Mouse (Mus musculus): ENCODE results near the gene Chrna9. TPM values are rescaled to one million over a fixed set of nuclear protein-coding genes. Genes with fewer than 3 reads are reported as not detected.
A peak's percentile ranks its signal among the peaks of the same experiment; 100 is the strongest.

Gene Chrna9
- polyA plus RNA-seq, 1 experiment from 2014 or later, result not detected

GRCm38 (mm10) chr5:65950679-65951512, 16.2 kb downstream of the Chrna9 start:
- Histone ChIP-seq H3K4me1 (peaks cover 26% of the 10 kb centered on the region), H3K4me3 (peak overlapping the region; percentile 5; the same call in 1 of the 2 replicates), H3K9ac (replicated peaks) (0 out of 2 replicates have a peak overlapping the region, but pooled peaks have one; percentile 15), H3K27me3 (no peaks in the 10 kb centered on the region), H3K27ac (replicated peaks) (peak overlapping the region; percentile 86), H3K36me3 (no peaks in the 10 kb centered on the region), H3K4me2 (replicated peaks) (peak overlapping the region; percentile 36), H3K9me3 (no peaks in the 10 kb centered on the region)
- 31% methylated on average over 18 of the region's 18 CpGs for WGBS
- peak; percentile 77 for ATAC-seq (replicated peaks)

- no peak overlapping the region for H3K4me3 ChIP-seq
- no peaks in the 10 kb centered on the region for H3K36me3 ChIP-seq
- H3K4me1 ChIP-seq, result peaks cover 26% of the 10 kb centered on the region
- no peak; the same call in 1 of the 2 replicates for ATAC-seq (replicated peaks)
- H3K27me3 ChIP-seq, result no peaks in the 10 kb centered on the region
- H3K9ac ChIP-seq (replicated peaks), result no peak overlapping the region
- H3K27ac ChIP-seq (replicated peaks), result peak overlapping the region; percentile 86
- WGBS, result 75% methylated on average over 4 of the region's 4 CpGs
- H3K9me3 ChIP-seq, result no peaks in the 10 kb centered on the region
- H3K4me2 ChIP-seq (replicated peaks), result no peak overlapping the region
Measured at GRCm38 (mm10) chr5:65951513-65951909, 16.8 kb downstream of the Chrna9 start.

GRCm38 (mm10) chr5:65954130-65955080, 19.7 kb downstream of the Chrna9 start:
- H3K27me3 ChIP-seq, result no peaks in the 10 kb centered on the region
- no peak overlapping the region for H3K4me3 ChIP-seq
- H3K27ac ChIP-seq (replicated peaks), result peak overlapping the region; percentile 61
- H3K4me1 ChIP-seq, result peaks cover 26% of the 10 kb centered on the region
- no peaks in the 10 kb centered on the region for H3K9me3 ChIP-seq
- ATAC-seq (replicated peaks), result no peak
- no peak overlapping the region for H3K4me2 ChIP-seq (replicated peaks)
- WGBS, result 94% methylated on average over 16 of the region's 16 CpGs
- no peak overlapping the region for H3K9ac ChIP-seq (replicated peaks)
- no peaks in the 10 kb centered on the region for H3K36me3 ChIP-seq

GRCm38 (mm10) chr5:65955343-65956143, 20.8 kb downstream of the Chrna9 start:
- 35% methylated on average over 23 of the region's 23 CpGs for WGBS
- peak overlapping the region; percentile 34 for H3K4me3 ChIP-seq
- ATAC-seq (replicated peaks), result peak; percentile 53
- no peaks in the 10 kb centered on the region for H3K9me3 ChIP-seq
- no peaks in the 10 kb centered on the region for H3K36me3 ChIP-seq
- no peak overlapping the region for H3K9ac ChIP-seq (replicated peaks)
- peak overlapping the region; percentile 61 for H3K27ac ChIP-seq (replicated peaks)
- H3K4me2 ChIP-seq (replicated peaks), result peak overlapping the region; percentile 43
- no peaks in the 10 kb centered on the region for H3K27me3 ChIP-seq
- H3K4me1 ChIP-seq, result peaks cover 16% of the 10 kb centered on the region

GRCm38 (mm10) chr5:65956144-65957008, 21.7 kb downstream of the Chrna9 start:
- Histone ChIP-seq H3K4me3 (peak overlapping the region; percentile 34), H3K4me1 (peaks cover 12% of the 10 kb centered on the region; the same call in 1 of the 2 replicates), H3K36me3 (no peaks in the 10 kb centered on the region), H3K9ac (replicated peaks) (no peak overlapping the region), H3K27ac (replicated peaks) (peak overlapping the region; percentile 61; the same call in 1 of the 2 replicates), H3K27me3 (no peaks in the 10 kb centered on the region), H3K4me2 (replicated peaks) (peak overlapping the region; percentile 43), H3K9me3 (no peaks in the 10 kb centered on the region)
- 82% methylated on average over 9 of the region's 9 CpGs for whole genome bisulfite sequencing
- ATAC-seq (replicated peaks), result no peak

GRCm38 (mm10) chr5:65958597-65958996, 23.9 kb downstream of the Chrna9 start:
- no peaks in the 10 kb centered on the region for H3K9me3 ChIP-seq
- H3K27me3 ChIP-seq, result no peaks in the 10 kb centered on the region
- WGBS, result 4% methylated on average over 4 of the region's 4 CpGs
- no peak overlapping the region for H3K4me3 ChIP-seq
- H3K4me2 ChIP-seq (replicated peaks), result no peak overlapping the region
- H3K4me1 ChIP-seq, result peaks cover 12% of the 10 kb centered on the region; the same call in 1 of the 2 replicates
- no peak overlapping the region for H3K27ac ChIP-seq (replicated peaks)
- no peak overlapping the region for H3K9ac ChIP-seq (replicated peaks)
- no peak for ATAC-seq (replicated peaks)
- no peaks in the 10 kb centered on the region for H3K36me3 ChIP-seq

GRCm38 (mm10) chr5:65959893-65960596, 25.3 kb downstream of the Chrna9 start:
- Histone ChIP-seq H3K27me3 (no peaks in the 10 kb centered on the region), H3K4me3 (no peak overlapping the region), H3K4me2 (replicated peaks) (no peak overlapping the region), H3K9ac (replicated peaks) (no peak overlapping the region), H3K36me3 (no peaks in the 10 kb centered on the region), H3K27ac (replicated peaks) (no peak overlapping the region), H3K9me3 (no peaks in the 10 kb centered on the region), H3K4me1 (peaks cover 8% of the 10 kb centered on the region; the same call in 1 of the 2 replicates)
- 81% methylated on average over 5 of the region's 5 CpGs for WGBS
- ATAC-seq (replicated peaks), result no peak

- Histone ChIP-seq H3K4me1 (peaks cover 3% of the 10 kb centered on the region; the same call in 1 of the 2 replicates), H3K27me3 (no peaks in the 10 kb centered on the region), H3K9ac (replicated peaks) (no peak overlapping the region), H3K4me3 (no peak overlapping the region), H3K4me2 (replicated peaks) (no peak overlapping the region), H3K9me3 (no peaks in the 10 kb centered on the region), H3K27ac (replicated peaks) (no peak overlapping the region), H3K36me3 (no peaks in the 10 kb centered on the region)
- 95% methylated on average over 11 of the region's 11 CpGs for WGBS
- ATAC-seq (replicated peaks), result no peak
Measured at GRCm38 (mm10) chr5:65960597-65960950, 25.9 kb downstream of the Chrna9 start.

- no peak overlapping the region for H3K9ac ChIP-seq (replicated peaks)
- no peaks in the 10 kb centered on the region for H3K4me1 ChIP-seq
- H3K27ac ChIP-seq (replicated peaks), result no peak overlapping the region
- no peak overlapping the region for H3K4me3 ChIP-seq
- no peak overlapping the region for H3K4me2 ChIP-seq (replicated peaks)
- no peaks in the 10 kb centered on the region for H3K9me3 ChIP-seq
- H3K27me3 ChIP-seq, result no peaks in the 10 kb centered on the region
- no peaks in the 10 kb centered on the region for H3K36me3 ChIP-seq
- ATAC-seq (replicated peaks), result no peak
- 88% methylated on average over 5 of the region's 5 CpGs for WGBS
Measured at GRCm38 (mm10) chr5:65963291-65963690, 28.6 kb downstream of the Chrna9 start.

- Histone ChIP-seq H3K36me3 (no peaks in the 10 kb centered on the region), H3K27ac (replicated peaks) (no peak overlapping the region), H3K4me2 (replicated peaks) (no peak overlapping the region), H3K4me1 (no peaks in the 10 kb centered on the region), H3K9me3 (no peaks in the 10 kb centered on the region), H3K4me3 (no peak overlapping the region), H3K9ac (replicated peaks) (no peak overlapping the region), H3K27me3 (no peaks in the 10 kb centered on the region)
- WGBS, result 71% methylated on average over 7 of the region's 7 CpGs
- no peak for ATAC-seq (replicated peaks)
Measured at GRCm38 (mm10) chr5:65965771-65966279, 31.1 kb downstream of the Chrna9 start.

All from forebrain, embryonic 15.5 days (tissue).